Mouse (Mus musculus): Measurements from ENCODE around the gene Usp28.

Usp28 gene

DNA sequence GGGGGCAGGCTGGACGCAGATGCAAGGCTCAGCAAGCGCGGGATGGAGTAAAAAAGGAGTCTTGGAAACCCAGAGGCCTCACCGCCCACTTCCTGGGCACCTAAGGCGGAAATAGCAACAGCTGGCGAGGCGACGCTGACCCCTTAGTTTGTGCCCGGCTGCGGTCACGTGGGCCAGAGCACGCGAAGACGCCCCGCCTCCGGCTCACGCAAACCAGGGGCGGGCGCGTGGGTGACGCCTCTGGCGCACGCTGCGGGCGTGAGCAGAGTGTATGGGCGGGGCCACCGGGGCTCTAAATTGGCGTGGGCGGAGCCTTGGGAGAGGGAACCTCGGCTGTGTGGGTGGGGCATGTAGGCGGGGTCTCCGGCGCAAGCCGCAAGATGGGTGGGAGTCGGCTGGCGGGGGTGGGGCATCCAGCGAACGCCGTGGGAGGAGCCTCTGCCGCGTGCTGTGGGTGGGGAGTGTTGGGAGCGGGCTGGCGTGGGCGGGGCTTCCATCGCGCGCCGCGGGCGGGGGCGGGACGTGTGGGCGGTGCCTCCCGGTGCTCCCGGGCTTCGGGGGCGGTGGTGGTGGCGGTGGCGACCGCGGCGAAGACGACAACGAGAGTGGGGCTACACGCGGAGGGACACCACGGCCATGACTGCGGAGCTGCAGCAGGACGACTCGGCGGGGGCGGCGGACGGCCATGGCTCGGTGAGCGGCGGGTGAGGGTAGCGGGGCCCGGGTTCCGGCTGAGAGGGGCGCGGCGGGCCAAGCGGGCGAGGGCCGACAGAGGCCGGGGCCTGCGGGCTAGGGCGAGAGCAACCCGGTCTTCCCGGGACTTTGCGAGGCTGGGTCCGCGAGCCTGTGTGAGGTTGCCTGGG is at the start of gene Usp28:
TSS of gene Usp28 (plus strand) at position 531 of the 863 bp plus-strand sequence.
- WGBS: 1% methylated on average over 91 of the region's 94 CpGs

GRCm38 (mm10) chr9:48942349-48942748 is 42.8 kb upstream of the Usp28 start:
- WGBS: 54% methylated on average over 1 of the region's 1 CpGs

- 86% methylated on average over 4 of the region's 4 CpGs for WGBS
Measured at GRCm38 (mm10) chr9:48947565-48947964, 37.6 kb upstream of the Usp28 start.

- 24% methylated on average over 12 of the region's 12 CpGs for WGBS
Measured at GRCm38 (mm10) chr9:48961314-48961713, 23.9 kb upstream of the Usp28 start.

- 45% methylated on average over 7 of the region's 7 CpGs for WGBS
Measured at GRCm38 (mm10) chr9:48962131-48962530, 23.0 kb upstream of the Usp28 start.

DNA sequence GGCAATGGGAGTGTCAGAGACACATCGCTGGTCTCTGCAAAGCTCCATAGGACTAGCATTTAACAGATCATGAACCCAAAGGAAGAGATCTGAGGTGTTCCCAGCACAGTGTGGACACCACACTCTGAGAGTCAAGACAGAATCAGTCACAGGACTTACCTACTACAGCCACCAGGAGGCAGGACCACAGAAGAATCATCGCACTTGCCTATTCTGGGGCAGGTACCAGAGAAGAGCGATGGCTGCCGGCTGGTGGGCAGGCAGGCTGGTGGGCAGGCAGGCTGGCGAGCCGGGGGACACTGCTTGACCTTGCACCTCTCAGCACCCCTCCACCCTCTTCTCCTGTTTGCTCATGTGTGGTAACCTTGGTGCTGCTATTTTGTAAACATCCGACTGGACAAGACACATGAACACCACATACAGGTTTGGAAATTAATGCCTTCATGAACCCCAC is 20.6 kb upstream of the Usp28 start, which contains the start of gene Htr3b:
TSS of gene Htr3b (minus strand) at position 404 of the 454 bp plus-strand sequence.
- 82% methylated on average over 7 of the region's 7 CpGs for WGBS

DNA sequence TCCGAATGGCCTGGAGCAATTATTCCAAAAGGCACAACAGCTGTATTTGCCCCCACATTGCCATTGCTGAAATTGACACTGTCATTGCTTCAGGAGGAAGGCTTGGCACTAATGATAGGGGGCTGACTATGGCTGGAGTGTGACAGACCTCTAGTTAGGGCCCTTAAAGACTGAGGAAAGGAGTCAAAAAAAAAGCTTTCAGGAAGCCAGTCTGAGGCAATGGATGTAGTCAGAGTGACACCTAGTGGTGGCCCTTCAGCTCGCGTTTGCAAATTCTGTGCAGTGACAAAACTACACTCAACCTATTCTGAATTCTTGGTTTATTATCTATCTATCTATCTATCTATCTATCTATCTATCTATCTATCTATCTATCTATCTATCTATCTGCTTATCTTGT is 12.7 kb upstream of the Usp28 start:
- WGBS: 31% methylated on average over 3 of the region's 3 CpGs

GRCm38 (mm10) chr9:48976661-48977355 is 8.4 kb upstream of the Usp28 start:
- 82% methylated on average over 6 of the region's 6 CpGs for WGBS

GRCm38 (mm10) chr9:48980371-48980770 is 4.8 kb upstream of the Usp28 start:
- 74% methylated on average over 5 of the region's 5 CpGs for WGBS

GRCm38 (mm10) chr9:48980781-48981180 is 4.4 kb upstream of the Usp28 start:
- 54% methylated on average over 3 of the region's 3 CpGs for whole genome bisulfite sequencing

GRCm38 (mm10) chr9:48983801-48984200 is 1.4 kb upstream of the Usp28 start:
- WGBS: 92% methylated on average over 6 of the region's 6 CpGs

- 9% methylated on average over 8 of the region's 8 CpGs for WGBS
Measured at GRCm38 (mm10) chr9:48984320-48984844, 793 bp upstream of the Usp28 start.

DNA sequence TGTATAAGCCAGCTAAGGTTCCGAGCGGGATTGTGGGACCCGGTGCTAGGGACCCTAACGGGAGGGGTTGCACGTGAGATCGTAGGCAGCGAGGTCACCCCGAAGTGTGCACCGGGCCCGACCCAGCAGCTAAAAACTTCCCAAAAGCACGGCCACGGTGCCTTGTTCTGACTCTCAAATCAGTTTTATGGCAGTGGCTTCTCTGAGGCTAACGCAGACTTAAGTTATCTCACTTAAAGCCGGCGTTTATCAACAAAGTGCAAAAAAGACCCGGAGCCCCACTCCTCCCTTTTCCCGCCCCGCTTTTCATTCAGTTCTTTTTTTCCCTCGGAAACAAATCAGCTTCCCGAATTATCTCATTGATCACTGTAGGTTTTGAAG is 523 bp downstream of the Usp28 start:
- under 1% methylated on average over 20 of the region's 20 CpGs for WGBS

GRCm38 (mm10) chr9:48986616-48987141 is 1.5 kb downstream of the Usp28 start:
- WGBS: 35% methylated on average over 7 of the region's 7 CpGs

- 40% methylated on average over 12 of the region's 12 CpGs for WGBS
Measured at GRCm38 (mm10) chr9:48987201-48988101, 2.3 kb downstream of the Usp28 start.

DNA sequence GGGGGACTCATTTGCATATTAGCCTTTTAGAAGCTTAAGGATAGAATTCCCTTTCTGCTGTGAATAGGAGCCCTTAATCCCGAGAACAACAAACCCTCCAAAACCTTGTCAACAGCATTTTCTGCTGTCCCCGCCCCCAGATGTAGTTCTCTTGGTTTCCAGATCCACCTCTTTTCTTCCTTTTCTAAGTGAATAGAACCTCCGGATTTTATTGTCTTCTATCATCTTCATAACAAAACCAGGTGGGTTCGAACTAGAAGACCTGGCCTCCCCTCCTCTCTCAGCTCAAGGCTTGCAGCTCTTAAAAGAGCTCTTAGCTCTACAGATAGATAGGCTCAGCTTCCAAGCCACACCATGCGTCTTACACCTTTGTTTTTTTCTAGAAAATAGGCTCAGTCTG is 6.5 kb downstream of the Usp28 start:
- 77% methylated on average over 5 of the region's 5 CpGs for WGBS

DNA sequence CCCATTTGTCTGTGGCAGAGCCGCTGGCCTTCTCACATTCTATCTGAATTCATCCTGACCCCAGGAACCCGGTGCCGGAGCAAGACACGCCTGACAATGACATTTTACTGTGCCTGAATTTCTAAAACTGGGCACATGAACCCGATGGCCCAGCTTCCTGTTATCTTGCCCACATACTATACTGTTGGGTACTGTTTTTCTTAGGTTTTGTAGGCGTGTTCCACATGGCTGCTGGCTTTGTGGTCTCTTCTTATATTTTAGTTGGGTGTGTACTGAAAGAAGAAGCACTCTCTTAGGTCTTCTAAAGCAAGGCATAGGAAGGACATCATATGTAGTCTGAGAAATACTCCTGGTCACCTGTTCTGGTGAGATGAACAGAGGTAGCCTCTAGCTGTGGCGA is 9.6 kb downstream of the Usp28 start:
- 78% methylated on average over 7 of the region's 7 CpGs for WGBS

GRCm38 (mm10) chr9:48995735-48996134 is 10.6 kb downstream of the Usp28 start:
- WGBS: 97% methylated on average over 1 of the region's 1 CpGs

GRCm38 (mm10) chr9:48999256-48999655 is 14.1 kb downstream of the Usp28 start:
- 87% methylated on average over 6 of the region's 6 CpGs for WGBS

DNA sequence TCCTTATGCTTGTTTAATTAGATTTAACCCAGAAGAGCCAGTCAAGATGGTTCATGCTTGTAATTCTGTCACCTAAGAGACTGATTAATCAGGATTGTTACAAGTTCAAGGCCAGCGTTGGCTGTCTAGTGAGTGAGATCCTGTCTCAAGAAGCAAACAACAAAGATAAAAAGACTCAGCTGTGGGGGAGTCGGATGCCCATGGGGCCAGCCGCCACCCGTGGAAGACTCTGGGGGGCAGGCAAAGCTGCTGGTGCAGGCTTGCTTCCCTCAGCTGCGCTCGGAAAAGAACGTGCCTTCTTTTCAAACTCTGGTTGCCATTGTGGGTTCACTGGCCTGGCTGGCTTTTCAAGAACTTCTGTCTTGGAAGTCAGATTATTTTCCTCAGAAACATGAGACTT is 30.6 kb downstream of the Usp28 start:
- WGBS: 85% methylated on average over 7 of the region's 7 CpGs

- WGBS: 94% methylated on average over 5 of the region's 5 CpGs
Measured at GRCm38 (mm10) chr9:49021289-49021688, 36.1 kb downstream of the Usp28 start.

Measured in cerebral cortex, adult 2 months (tissue).